Mouse (Mus musculus): Measurements from ENCODE around the gene Plpp7. TPM values are rescaled to one million over a fixed set of nuclear protein-coding genes. Genes with fewer than 3 reads are reported as not detected.

The Plpp7 gene
- polyA plus RNA-seq, 1 experiment, result 7.7 TPM

DNA sequence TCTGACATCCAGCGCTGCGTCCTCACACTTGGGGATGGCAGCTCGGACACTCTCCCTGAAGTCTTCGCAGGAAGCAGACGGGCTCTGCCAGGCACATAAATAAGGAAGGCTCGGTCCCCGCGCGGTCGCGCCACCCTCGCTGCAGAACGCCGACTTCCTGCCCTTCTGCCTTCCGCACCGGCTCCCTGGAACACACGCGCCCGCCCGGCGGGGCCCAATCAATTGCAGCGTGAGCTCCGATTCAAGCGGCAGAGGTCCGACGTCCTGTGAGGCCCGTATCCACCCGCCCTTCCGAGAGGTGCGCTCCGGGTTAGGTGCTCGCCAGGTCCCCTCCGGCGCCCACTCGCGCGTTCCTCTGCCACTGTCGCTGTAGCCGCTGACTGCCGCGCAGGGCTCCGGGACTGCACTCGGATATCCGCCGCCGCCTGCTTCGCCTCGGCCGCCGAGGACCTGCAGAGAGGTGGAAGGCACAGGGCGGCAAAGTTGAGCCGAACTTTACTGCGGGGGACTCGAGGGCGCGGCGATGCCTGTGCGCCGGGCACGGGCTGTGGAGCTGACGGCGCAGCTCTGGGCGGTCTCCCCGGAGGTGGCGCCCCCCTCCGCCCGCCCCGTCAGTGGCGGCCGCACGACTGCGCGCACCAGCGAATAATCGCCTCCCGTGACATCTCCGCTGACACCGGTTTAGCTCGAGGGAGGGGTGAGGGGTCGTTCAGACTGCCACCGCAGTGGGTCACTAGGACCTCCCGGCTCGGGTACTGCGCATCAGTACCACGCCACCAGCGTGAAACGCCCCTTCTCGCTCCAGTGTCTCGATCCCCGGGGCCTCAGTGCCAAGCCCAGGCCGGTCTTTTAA is 11.9 kb upstream of the Plpp7 start:
- TF ChIP-seq POLR2A (IDR thresholded peaks at IDR 0.05; ENCODE audit: control insufficient read depth, extremely low read depth, insufficient read depth, low read length, poor library complexity) (0 out of 2 replicates have a peak, but pooled peaks have one; percentile 63), CTCF (IDR thresholded peaks at IDR 0.05; ENCODE audit: borderline replicate concordance, control insufficient read depth, extremely low read depth, insufficient read depth, low read length, poor library complexity) (peak; percentile 70)
- DNase-seq, result peak; percentile 80
- Histone ChIP-seq H3K27ac (ENCODE audit: control insufficient read depth, insufficient read depth, low read length) (peak overlapping the region; percentile 89), H3K27me3 (ENCODE audit: control insufficient read depth, insufficient read depth, low read length) (no peaks in the 10 kb centered on the region), H3K4me3 (ENCODE audit: control insufficient read depth, insufficient read depth, low read length) (peak overlapping the region; percentile 65), H3K4me1 (replicated peaks; ENCODE audit: control insufficient read depth, insufficient read depth, low read length) (peaks cover 17% of the 10 kb centered on the region), H3K36me3 (ENCODE audit: control insufficient read depth, insufficient read depth, low read length) (peaks cover 17% of the 10 kb centered on the region)
- under 1% methylated on average over 90 of the region's 91 CpGs for WGBS

DNA sequence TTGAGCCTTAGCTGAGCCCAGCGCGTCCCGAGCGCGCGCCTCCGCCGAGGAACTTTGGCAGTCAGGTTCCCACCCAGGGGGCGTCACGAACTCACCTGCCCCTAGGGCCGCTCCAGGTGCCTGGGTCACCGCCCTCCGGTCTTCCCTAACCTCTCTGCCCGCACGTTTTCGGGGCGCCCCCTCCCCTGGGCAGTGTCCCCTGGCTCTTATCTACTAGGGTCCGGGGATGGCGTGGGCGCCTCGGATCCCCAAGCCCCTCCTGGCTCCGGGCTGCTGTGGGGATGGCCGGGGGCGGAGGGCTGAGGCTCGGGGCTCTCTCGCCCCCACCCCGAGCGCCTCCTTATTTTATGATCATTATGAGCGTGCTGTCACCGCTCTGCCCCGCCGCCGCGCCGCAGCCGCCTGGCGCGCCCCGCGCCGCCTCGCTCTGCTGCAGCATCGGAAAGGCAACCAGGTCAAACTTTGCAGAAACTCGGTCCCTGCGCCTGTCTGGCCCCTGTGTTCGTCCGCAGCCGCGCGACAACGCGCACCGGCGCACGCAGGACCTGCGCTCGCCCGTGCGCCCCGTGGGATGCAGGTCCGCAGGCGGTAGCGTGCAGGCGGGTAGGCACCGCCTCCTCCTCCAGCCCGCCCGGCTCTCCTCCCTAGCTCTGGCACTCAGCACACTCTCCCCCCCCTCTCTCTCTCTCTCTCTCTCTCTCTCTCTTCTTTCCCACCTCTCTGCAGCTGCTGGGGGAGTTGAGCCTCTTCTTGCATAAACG is 11.0 kb upstream of the Plpp7 start, which contains the start of gene Fam78a:
Fam78a (minus strand) TSS at position 747 of the 761 bp plus-strand sequence.
- under 1% methylated on average over 67 of the region's 68 CpGs for WGBS
- DNase-seq, result peak; percentile 70
- H3K27me3 ChIP-seq (ENCODE audit: control insufficient read depth, insufficient read depth, low read length), result no peaks in the 10 kb centered on the region
- peaks cover 15% of the 10 kb centered on the region for H3K4me1 ChIP-seq (replicated peaks; ENCODE audit: control insufficient read depth, insufficient read depth, low read length)
- peaks cover 10% of the 10 kb centered on the region for H3K36me3 ChIP-seq (ENCODE audit: control insufficient read depth, insufficient read depth, low read length)
- H3K27ac ChIP-seq (ENCODE audit: control insufficient read depth, insufficient read depth, low read length), result peak within 1 kb of the TSS; percentile 89
- H3K4me3 ChIP-seq (ENCODE audit: control insufficient read depth, insufficient read depth, low read length), result peak within 1 kb of the TSS; percentile 65
- TF ChIP-seq POLR2A (IDR thresholded peaks at IDR 0.05; ENCODE audit: control insufficient read depth, extremely low read depth, insufficient read depth, low read length, poor library complexity), result peak; percentile 88
- TF ChIP-seq CTCF (IDR thresholded peaks at IDR 0.05; ENCODE audit: borderline replicate concordance, control insufficient read depth, extremely low read depth, insufficient read depth, low read length, poor library complexity), result peak; percentile 33; the same call in 1 of the 2 replicates

DNA sequence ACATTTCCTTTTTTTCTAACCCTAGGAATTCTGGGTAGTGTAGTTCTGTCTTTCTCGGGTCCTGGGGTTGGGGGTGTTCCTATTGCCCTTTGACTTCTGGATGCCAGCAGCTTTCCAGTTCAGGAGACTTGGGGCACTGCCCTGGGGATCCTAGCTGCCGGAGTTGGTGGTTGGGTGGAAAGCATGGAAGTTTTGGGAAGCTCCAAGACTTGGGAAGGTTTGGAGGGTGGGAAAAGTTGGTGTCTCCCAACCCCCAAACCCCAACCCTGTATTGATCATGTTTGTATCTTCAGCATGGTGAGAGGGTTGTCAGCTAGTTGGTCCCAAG is 10.5 kb upstream of the Plpp7 start:
- WGBS, result 35% methylated on average over 2 of the region's 2 CpGs
- no peak for DNase-seq
- Histone ChIP-seq H3K27me3 (ENCODE audit: control insufficient read depth, insufficient read depth, low read length) (no peaks in the 10 kb centered on the region), H3K36me3 (ENCODE audit: control insufficient read depth, insufficient read depth, low read length) (peaks cover 8% of the 10 kb centered on the region), H3K27ac (ENCODE audit: control insufficient read depth, insufficient read depth, low read length) (no peak overlapping the region), H3K4me3 (ENCODE audit: control insufficient read depth, insufficient read depth, low read length) (no peak overlapping the region), H3K4me1 (replicated peaks; ENCODE audit: control insufficient read depth, insufficient read depth, low read length) (peaks cover 11% of the 10 kb centered on the region)
- TF ChIP-seq POLR2A (IDR thresholded peaks at IDR 0.05; ENCODE audit: control insufficient read depth, extremely low read depth, insufficient read depth, low read length, poor library complexity), result no peak
- TF ChIP-seq CTCF (IDR thresholded peaks at IDR 0.05; ENCODE audit: borderline replicate concordance, control insufficient read depth, extremely low read depth, insufficient read depth, low read length, poor library complexity), result no peak

DNA sequence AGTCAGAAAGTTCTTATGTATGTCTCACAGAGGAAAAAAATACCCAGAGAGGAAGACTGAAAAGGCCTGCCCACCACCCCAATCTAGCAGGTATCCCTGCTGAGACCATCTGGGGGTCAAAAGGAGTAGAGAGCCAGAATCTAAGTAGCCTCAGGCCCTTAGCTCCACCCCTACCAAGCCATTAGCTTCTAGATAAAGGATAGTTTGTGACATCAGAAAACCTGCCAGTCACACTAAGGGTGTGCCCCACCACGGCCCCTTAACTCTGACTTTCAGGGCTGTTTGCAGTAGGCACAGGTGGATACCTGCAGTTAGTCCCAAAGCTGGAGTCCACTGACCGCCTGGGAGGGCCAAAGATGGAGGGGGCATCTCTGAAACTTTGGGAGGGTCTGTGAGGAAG is 10.1 kb upstream of the Plpp7 start:
- peak; percentile 14 for DNase-seq
- Histone ChIP-seq H3K36me3 (ENCODE audit: control insufficient read depth, insufficient read depth, low read length) (peaks cover 8% of the 10 kb centered on the region), H3K4me3 (ENCODE audit: control insufficient read depth, insufficient read depth, low read length) (no peak overlapping the region), H3K27ac (ENCODE audit: control insufficient read depth, insufficient read depth, low read length) (no peak overlapping the region), H3K27me3 (ENCODE audit: control insufficient read depth, insufficient read depth, low read length) (no peaks in the 10 kb centered on the region), H3K4me1 (replicated peaks; ENCODE audit: control insufficient read depth, insufficient read depth, low read length) (peaks cover 11% of the 10 kb centered on the region)
- TF ChIP-seq POLR2A (IDR thresholded peaks at IDR 0.05; ENCODE audit: control insufficient read depth, extremely low read depth, insufficient read depth, low read length, poor library complexity) (no peak), CTCF (IDR thresholded peaks at IDR 0.05; ENCODE audit: borderline replicate concordance, control insufficient read depth, extremely low read depth, insufficient read depth, low read length, poor library complexity) (no peak)
- 88% methylated on average over 2 of the region's 2 CpGs for WGBS

DNA sequence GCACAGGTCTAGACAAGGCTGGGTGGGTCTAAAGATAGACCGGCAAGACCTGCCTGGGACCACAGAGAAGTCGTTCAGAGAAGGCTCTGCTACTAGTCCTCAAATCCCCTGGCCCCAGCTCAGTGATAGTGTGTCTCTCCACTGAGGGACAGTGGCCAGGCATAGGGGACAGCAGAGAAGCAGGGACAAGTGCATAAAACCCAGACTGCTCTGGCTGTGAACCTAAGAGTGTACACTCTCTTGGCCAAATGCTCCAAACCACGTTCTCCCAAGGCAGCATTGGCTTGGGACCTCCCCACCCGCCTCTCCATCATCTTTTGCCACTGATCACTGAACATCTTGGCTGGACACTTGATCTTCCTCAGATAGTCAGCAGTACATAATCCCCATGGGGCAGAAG is 7.7 kb upstream of the Plpp7 start:
- peaks cover 11% of the 10 kb centered on the region for H3K4me1 ChIP-seq (replicated peaks; ENCODE audit: control insufficient read depth, insufficient read depth, low read length)
- no peak overlapping the region for H3K27ac ChIP-seq (ENCODE audit: control insufficient read depth, insufficient read depth, low read length)
- 89% methylated on average over 4 of the region's 4 CpGs for WGBS

DNA sequence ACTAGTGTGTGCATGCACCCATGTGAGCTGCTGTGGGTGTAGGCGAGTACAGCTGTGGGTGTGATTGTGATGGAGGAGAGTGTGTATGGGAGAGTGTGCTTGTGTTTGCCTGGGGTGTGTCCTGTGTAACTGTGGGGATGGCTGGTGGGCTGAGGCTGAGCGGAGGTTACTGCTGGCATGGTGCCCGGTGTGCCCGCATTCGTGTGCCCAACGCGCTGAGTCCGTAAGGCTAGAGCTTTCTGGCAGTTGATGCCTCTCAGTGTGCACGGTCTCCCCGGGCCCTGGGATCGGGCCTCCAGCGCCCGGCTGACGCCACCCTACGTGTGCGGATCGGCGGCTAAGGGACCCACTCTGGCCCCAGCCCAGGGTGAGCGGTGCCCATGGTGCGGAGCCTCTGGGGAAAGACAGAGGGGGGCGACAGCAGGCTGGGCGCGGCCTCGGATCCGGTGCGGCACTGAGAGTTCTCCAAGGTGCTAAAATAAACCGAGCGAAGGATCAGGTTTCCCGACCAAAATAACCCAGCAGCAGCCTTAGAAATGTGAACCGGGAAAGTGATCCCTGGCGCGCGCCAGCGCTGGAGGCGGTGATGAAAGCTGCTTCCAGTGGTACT is 6.9 kb upstream of the Plpp7 start:
- 7% methylated on average over 35 of the region's 35 CpGs for WGBS
- TF ChIP-seq POLR2A (IDR thresholded peaks at IDR 0.05; ENCODE audit: control insufficient read depth, extremely low read depth, insufficient read depth, low read length, poor library complexity) (no peak), CTCF (IDR thresholded peaks at IDR 0.05; ENCODE audit: borderline replicate concordance, control insufficient read depth, extremely low read depth, insufficient read depth, low read length, poor library complexity) (no peak)
- H3K4me3 ChIP-seq (ENCODE audit: control insufficient read depth, insufficient read depth, low read length), result no peak overlapping the region
- H3K4me1 ChIP-seq (replicated peaks; ENCODE audit: control insufficient read depth, insufficient read depth, low read length), result peaks cover 11% of the 10 kb centered on the region
- no peaks in the 10 kb centered on the region for H3K27me3 ChIP-seq (ENCODE audit: control insufficient read depth, insufficient read depth, low read length)
- H3K36me3 ChIP-seq (ENCODE audit: control insufficient read depth, insufficient read depth, low read length), result no peaks in the 10 kb centered on the region
- DNase-seq, result peak; percentile 17
- H3K27ac ChIP-seq (ENCODE audit: control insufficient read depth, insufficient read depth, low read length), result no peak overlapping the region

More for the DNA sequence above, 7.7 kb upstream of the Plpp7 start:
- DNase-seq, result no peak
- Histone ChIP-seq H3K36me3 (ENCODE audit: control insufficient read depth, insufficient read depth, low read length) (no peaks in the 10 kb centered on the region), H3K4me3 (ENCODE audit: control insufficient read depth, insufficient read depth, low read length) (no peak overlapping the region), H3K27me3 (ENCODE audit: control insufficient read depth, insufficient read depth, low read length) (no peaks in the 10 kb centered on the region)
- TF ChIP-seq CTCF (IDR thresholded peaks at IDR 0.05; ENCODE audit: borderline replicate concordance, control insufficient read depth, extremely low read depth, insufficient read depth, low read length, poor library complexity) (no peak), POLR2A (IDR thresholded peaks at IDR 0.05; ENCODE audit: control insufficient read depth, extremely low read depth, insufficient read depth, low read length, poor library complexity) (no peak)

All from thymus, adult 2 months (tissue).